Mouse (Mus musculus) midbrain, embryonic 12.5 days (tissue): Measurements from ENCODE around the gene Adm2. TPM values are rescaled to one million over a fixed set of nuclear protein-coding genes. Genes with fewer than 3 reads are reported as not detected.

Experiments
- ATAC-seq: fragments of 200-750 bp; cut with Nextera tagmentation; 2 replicates; pipeline ENCODE4 v1.8.0; 2017; ENCODE audit warnings: low read depth, moderate TSS enrichment, moderate library complexity; ENCODE audit not compliant: low FRiP score
- H3K27ac ChIP-seq: fragments of 300-500 bp; sonication (generic); replicated peaks from 2 replicates; pipeline ENCODE4 v1.5.1; 2016; ENCODE audit warnings: mild to moderate bottlenecking
- H3K27me3 ChIP-seq: fragments of 300-500 bp; sonication (generic); 2 replicates; pipeline ENCODE4 v1.6.1; 2016; ENCODE audit warnings: mild to moderate bottlenecking
- H3K36me3 ChIP-seq: fragments of 300-500 bp; sonication (generic); 2 replicates; pipeline ENCODE4 v1.6.1; 2016
- H3K4me1 ChIP-seq: fragments of 300-500 bp; sonication (generic); 2 replicates; pipeline ENCODE4 v1.6.1; 2016
- H3K4me2 ChIP-seq: fragments of 300-500 bp; sonication (generic); replicated peaks from 2 replicates; pipeline ENCODE4 v1.6.1; 2016; ENCODE audit warnings: mild to moderate bottlenecking, moderate library complexity
- H3K4me3 ChIP-seq: fragments of 300-500 bp; sonication (generic); 2 replicates; pipeline ENCODE4 v1.5.1; 2016; ENCODE audit warnings: mild to moderate bottlenecking
- H3K9ac ChIP-seq: fragments of 300-500 bp; sonication (generic); replicated peaks from 2 replicates; pipeline ENCODE4 v1.6.1; 2016; ENCODE audit warnings: mild to moderate bottlenecking, moderate library complexity
- H3K9me3 ChIP-seq: fragments of 300-500 bp; sonication (generic); 2 replicates; pipeline ENCODE4 v1.6.1; 2016; ENCODE audit warnings: mild to moderate bottlenecking
- WGBS: fragments of 180-500 bp; shearing (Covaris S2); methylation state at CpG from one replicate; pipeline ENCODE4 v1.1.7; 2016; 5-methylcytosine and 5-hydroxymethylcytosine counted together
- polyA plus RNA-seq: library from polyadenylated mRNA; unstranded; fragments of >200 nt; fragmentation: Nextera tagmentation; extraction: Ambion mirVana; gene quantifications from 2 replicates; pipeline ENCODE4 v1.2.1, GENCODE M21; 2016

Gene Adm2
- polyA plus RNA-seq, 1 experiment from 2014 or later, result not detected

GRCm38 (mm10) chr15:89314107-89314506, 8.4 kb upstream of the Adm2 start:
- ATAC-seq, result no peak

GRCm38 (mm10) chr15:89314511-89315189, 7.9 kb upstream of the Adm2 start:
- under 1% methylated on average over 58 of the region's 58 CpGs for WGBS
- Histone ChIP-seq H3K27me3 (no peaks in the 10 kb centered on the region), H3K36me3 (no peaks in the 10 kb centered on the region), H3K4me3 (peak overlapping the region; percentile 83), H3K4me1 (peaks cover 36% of the 10 kb centered on the region), H3K9me3 (no peaks in the 10 kb centered on the region), H3K4me2 (peak overlapping the region; percentile 96), H3K27ac (peak overlapping the region; percentile 50; the same call in 1 of the 2 replicates), H3K9ac (peak overlapping the region; percentile 85)
- ATAC-seq, result peak; percentile 10

More at GRCm38 (mm10) chr15:89314107-89314506, 8.4 kb upstream of the Adm2 start:
- Histone ChIP-seq H3K4me2 (peak overlapping the region; percentile 96), H3K4me1 (peaks cover 36% of the 10 kb centered on the region), H3K27me3 (no peaks in the 10 kb centered on the region), H3K9ac (peak overlapping the region; percentile 85), H3K4me3 (peak overlapping the region; percentile 83), H3K9me3 (no peaks in the 10 kb centered on the region), H3K36me3 (no peaks in the 10 kb centered on the region), H3K27ac (no peak overlapping the region)
- 27% methylated on average over 3 of the region's 3 CpGs for WGBS

- peak; percentile 100 for ATAC-seq
- no peaks in the 10 kb centered on the region for H3K36me3 ChIP-seq
- WGBS, result under 1% methylated on average over 37 of the region's 37 CpGs
- H3K9ac ChIP-seq, result peak within 1 kb of the TSS; percentile 85
- H3K27ac ChIP-seq, result peak within 1 kb of the TSS; percentile 50
- no peaks in the 10 kb centered on the region for H3K9me3 ChIP-seq
- peak within 1 kb of the TSS; percentile 83 for H3K4me3 ChIP-seq
- H3K4me2 ChIP-seq, result peak within 1 kb of the TSS; percentile 96
- H3K4me1 ChIP-seq, result peaks cover 32% of the 10 kb centered on the region
- no peaks in the 10 kb centered on the region for H3K27me3 ChIP-seq
Observed at GRCm38 (mm10) chr15:89315190-89315731, 7.3 kb upstream of the Adm2 start, which contains the start of gene Sbf1. Sbf1 (minus strand) TSS chr15:89315311.

DNA sequence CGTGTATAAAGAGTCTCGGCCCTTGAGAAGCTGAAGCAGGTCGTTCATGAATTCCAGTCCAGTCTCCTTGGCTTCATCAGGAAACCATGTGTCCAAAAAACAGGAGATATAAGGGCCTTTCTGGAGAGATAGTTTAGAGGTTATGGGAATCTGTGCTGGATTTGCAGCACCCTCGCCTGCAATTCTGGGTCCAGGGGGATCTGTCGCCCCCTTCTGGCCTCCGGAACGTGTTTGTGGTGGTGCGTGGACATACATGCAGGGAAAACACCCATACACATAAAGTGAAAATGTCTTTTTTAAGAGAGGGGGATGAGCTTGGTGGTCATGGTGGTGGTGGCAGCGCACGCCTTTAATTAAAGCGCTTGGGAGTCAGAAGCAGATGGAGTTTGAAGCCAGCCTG, 6.4 kb upstream of the Adm2 start:
- H3K9ac ChIP-seq, result no peak overlapping the region
- H3K4me2 ChIP-seq, result no peak overlapping the region
- H3K36me3 ChIP-seq, result no peaks in the 10 kb centered on the region
- no peaks in the 10 kb centered on the region for H3K9me3 ChIP-seq
- H3K4me3 ChIP-seq, result no peak overlapping the region; the same call in 1 of the 2 replicates
- no peak overlapping the region for H3K27ac ChIP-seq
- peaks cover 26% of the 10 kb centered on the region for H3K4me1 ChIP-seq
- 65% methylated on average over 11 of the region's 11 CpGs for WGBS
- ATAC-seq, result no peak
- H3K27me3 ChIP-seq, result 0 out of 2 replicates have a peak, but pooled peaks cover 5% of the 10 kb centered on the region

DNA sequence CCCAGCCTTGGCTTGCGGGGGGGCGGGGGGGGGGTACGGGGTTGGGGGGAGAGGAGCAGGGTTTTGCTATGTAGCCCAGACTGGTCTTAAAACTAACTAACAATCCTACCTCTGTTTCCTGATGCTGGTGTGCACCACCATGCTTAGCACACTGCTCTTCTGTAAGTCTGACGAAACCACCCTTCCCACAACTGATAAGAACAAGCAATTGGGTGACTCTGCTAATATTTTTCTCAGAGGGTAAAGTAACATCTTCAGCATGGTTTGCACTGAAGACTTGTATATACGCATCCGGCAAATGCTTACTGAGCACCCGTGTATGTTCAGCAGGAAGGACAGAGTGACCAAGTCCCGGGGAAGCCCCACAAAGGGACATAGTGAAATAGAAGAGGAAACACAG, 1.3 kb upstream of the Adm2 start:
- no peak overlapping the region for H3K4me2 ChIP-seq
- no peaks in the 10 kb centered on the region for H3K36me3 ChIP-seq
- no peaks in the 10 kb centered on the region for H3K9me3 ChIP-seq
- no peak overlapping the region for H3K9ac ChIP-seq
- peaks cover 28% of the 10 kb centered on the region for H3K27me3 ChIP-seq
- WGBS, result 81% methylated on average over 8 of the region's 8 CpGs
- H3K27ac ChIP-seq, result no peak overlapping the region
- H3K4me3 ChIP-seq, result no peak overlapping the region
- no peak for ATAC-seq
- H3K4me1 ChIP-seq, result peaks cover 9% of the 10 kb centered on the region

- H3K36me3 ChIP-seq, result no peaks in the 10 kb centered on the region
- 89% methylated on average over 4 of the region's 4 CpGs for whole genome bisulfite sequencing
- ATAC-seq, result no peak
Observed at GRCm38 (mm10) chr15:89323656-89324055, 1.1 kb downstream of the Adm2 start.

DNA sequence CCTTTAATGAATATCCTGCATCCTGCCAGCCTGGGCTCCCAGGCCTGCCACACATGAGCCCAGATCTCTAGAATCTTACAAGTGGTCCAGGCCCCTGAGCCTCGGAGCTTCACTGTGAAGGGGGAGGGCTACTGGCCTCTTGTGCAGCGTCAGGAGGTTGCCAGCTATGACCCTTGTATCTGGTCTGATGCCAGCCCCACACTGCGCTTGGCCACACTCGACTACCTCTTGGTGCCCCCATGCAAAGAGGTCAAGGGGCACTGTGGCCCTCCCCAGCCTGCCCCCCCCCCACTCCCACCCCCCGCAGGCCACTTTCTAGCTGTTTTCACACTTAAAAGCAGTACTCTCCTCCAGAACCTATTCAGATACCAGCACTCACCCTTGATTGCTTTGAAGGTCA, 3.9 kb downstream of the Adm2 start:
- Histone ChIP-seq H3K27ac (no peak overlapping the region), H3K4me3 (no peak overlapping the region), H3K4me1 (peaks cover 9% of the 10 kb centered on the region), H3K27me3 (peaks cover 23% of the 10 kb centered on the region), H3K9me3 (no peaks in the 10 kb centered on the region), H3K9ac (no peak overlapping the region), H3K36me3 (no peaks in the 10 kb centered on the region), H3K4me2 (no peak overlapping the region)
- no peak for ATAC-seq
- 78% methylated on average over 5 of the region's 5 CpGs for WGBS

More at GRCm38 (mm10) chr15:89323656-89324055, 1.1 kb downstream of the Adm2 start:
- Histone ChIP-seq H3K4me3 (no peak overlapping the region), H3K27me3 (peaks cover 28% of the 10 kb centered on the region), H3K4me2 (no peak overlapping the region), H3K9ac (no peak overlapping the region), H3K9me3 (no peaks in the 10 kb centered on the region), H3K27ac (no peak overlapping the region), H3K4me1 (peaks cover 9% of the 10 kb centered on the region)

DNA sequence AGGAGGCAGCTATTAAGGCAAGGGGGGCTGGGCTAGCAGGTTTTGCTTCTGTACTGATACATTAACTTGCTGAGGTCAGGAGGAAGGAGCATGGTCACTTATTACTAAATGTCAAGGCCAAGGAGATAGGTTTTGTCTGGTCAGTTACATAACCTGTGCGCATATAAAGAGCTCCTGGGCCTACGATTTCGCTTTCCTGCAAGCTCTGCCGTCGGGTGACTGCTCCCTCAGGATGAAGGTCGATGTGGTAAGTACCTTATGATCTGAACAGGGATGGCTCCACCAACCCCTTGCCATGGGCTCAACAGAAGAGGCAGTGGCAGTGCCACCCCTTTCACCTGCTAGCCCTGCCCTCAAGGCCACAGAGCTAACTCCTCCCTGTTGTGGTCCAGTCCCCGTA, 11.8 kb downstream of the Adm2 start, which contains the start of gene Miox:
Miox (plus strand) TSS at position 128 of the 400 bp plus-strand sequence.
- H3K27me3 ChIP-seq, result peaks cover 6% of the 10 kb centered on the region; the same call in 1 of the 2 replicates
- H3K36me3 ChIP-seq, result no peaks in the 10 kb centered on the region
- H3K27ac ChIP-seq, result no peak within 1 kb of the TSS
- no peak within 1 kb of the TSS for H3K4me3 ChIP-seq
- WGBS, result 90% methylated on average over 7 of the region's 7 CpGs
- no peak within 1 kb of the TSS for H3K9ac ChIP-seq
- H3K4me2 ChIP-seq, result no peak within 1 kb of the TSS
- ATAC-seq, result no peak
- H3K4me1 ChIP-seq, result no peaks in the 10 kb centered on the region
- H3K9me3 ChIP-seq, result no peaks in the 10 kb centered on the region

DNA sequence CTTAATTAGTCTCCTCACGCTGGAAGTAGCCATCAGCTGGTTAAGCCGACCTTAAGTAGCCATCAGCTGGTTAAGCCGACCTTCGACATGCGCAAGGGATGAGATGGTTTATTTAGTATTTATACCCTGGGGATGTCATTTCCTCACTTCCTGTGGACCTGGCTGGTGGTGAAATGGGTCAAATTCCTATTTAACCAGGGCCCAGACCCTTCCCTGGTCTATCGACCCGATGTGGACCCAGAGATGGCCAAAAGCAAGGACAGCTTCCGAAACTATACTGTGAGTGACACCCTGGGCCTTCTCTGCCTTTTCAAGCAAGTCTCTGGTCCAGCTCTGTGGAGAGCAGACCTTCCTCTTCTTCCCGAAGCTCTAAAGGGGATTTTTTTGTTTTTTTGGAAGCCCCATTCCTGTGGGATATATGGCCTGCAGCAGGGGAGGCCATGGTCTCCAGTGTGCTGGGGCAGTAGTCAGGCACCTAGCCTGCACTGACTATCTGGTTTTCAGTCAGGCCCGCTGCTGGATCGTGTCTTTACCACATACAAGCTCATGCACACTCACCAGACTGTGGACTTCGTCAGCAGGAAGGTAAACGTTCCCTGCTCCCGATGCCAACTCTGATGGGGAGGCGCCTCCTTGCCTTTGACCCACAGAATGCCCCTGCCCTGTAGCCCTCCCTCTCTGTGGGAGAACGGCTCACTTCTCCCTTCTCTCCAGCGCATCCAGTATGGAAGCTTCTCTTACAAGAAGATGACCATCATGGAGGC, 12.4 kb downstream of the Adm2 start:
- Histone ChIP-seq H3K4me2 (no peak overlapping the region), H3K4me1 (no peaks in the 10 kb centered on the region), H3K9ac (no peak overlapping the region), H3K9me3 (no peaks in the 10 kb centered on the region), H3K4me3 (no peak overlapping the region), H3K36me3 (no peaks in the 10 kb centered on the region), H3K27ac (no peak overlapping the region), H3K27me3 (peaks cover 6% of the 10 kb centered on the region; the same call in 1 of the 2 replicates)
- WGBS, result 80% methylated on average over 17 of the region's 17 CpGs
- no peak for ATAC-seq

- WGBS, result 86% methylated on average over 14 of the region's 14 CpGs
- H3K4me2 ChIP-seq, result no peak overlapping the region
- H3K9ac ChIP-seq, result no peak overlapping the region
- H3K9me3 ChIP-seq, result no peaks in the 10 kb centered on the region
- no peaks in the 10 kb centered on the region for H3K36me3 ChIP-seq
- H3K27ac ChIP-seq, result no peak overlapping the region
- H3K27me3 ChIP-seq, result peaks cover 6% of the 10 kb centered on the region; the same call in 1 of the 2 replicates
- no peak for ATAC-seq
- no peaks in the 10 kb centered on the region for H3K4me1 ChIP-seq
- H3K4me3 ChIP-seq, result no peak overlapping the region
Observed at GRCm38 (mm10) chr15:89336422-89336821, 13.9 kb downstream of the Adm2 start.

- Histone ChIP-seq H3K27ac (no peak overlapping the region), H3K4me3 (no peak overlapping the region), H3K9ac (no peak overlapping the region), H3K36me3 (no peaks in the 10 kb centered on the region), H3K4me1 (no peaks in the 10 kb centered on the region), H3K27me3 (peaks cover 6% of the 10 kb centered on the region; the same call in 1 of the 2 replicates), H3K4me2 (no peak overlapping the region), H3K9me3 (no peaks in the 10 kb centered on the region)
- no peak for ATAC-seq
- 96% methylated on average over 2 of the region's 2 CpGs for WGBS
Observed at GRCm38 (mm10) chr15:89339696-89340095, 17.2 kb downstream of the Adm2 start.

DNA sequence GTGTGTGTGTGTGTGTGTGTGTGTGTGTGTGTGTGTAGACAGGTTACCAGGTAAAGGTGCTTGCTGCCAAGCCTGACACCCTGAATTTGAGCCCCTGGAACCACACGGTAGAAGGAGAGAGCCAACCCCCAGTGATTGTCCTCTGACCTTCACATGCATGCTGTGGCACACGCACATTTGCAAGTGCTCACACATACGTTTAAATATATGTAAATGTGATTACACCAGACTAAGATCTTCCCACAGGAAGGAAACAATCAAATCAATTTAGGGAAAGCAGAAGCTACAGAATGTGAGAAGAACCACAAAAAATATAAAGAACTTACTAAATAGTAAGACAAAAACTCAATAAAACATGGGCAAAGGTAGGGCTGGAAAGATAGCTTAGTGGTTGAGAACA, 17.6 kb downstream of the Adm2 start:
- H3K9ac ChIP-seq, result no peak overlapping the region
- no peaks in the 10 kb centered on the region for H3K36me3 ChIP-seq
- WGBS, result 88% methylated on average over 3 of the region's 3 CpGs
- H3K27ac ChIP-seq, result no peak overlapping the region
- H3K4me3 ChIP-seq, result no peak overlapping the region
- no peak overlapping the region for H3K4me2 ChIP-seq
- H3K9me3 ChIP-seq, result no peaks in the 10 kb centered on the region
- H3K27me3 ChIP-seq, result peaks cover 6% of the 10 kb centered on the region; the same call in 1 of the 2 replicates
- no peak for ATAC-seq
- H3K4me1 ChIP-seq, result no peaks in the 10 kb centered on the region
